Mouse (Mus musculus) adipocyte (in vitro differentiated cells): ENCODE measurements at regions not wholly inside any gene's neighbourhood (a gene's known extent, or its start where the extent isn't known, plus 50 kb on each side); places are given as distances from the start of the nearest gene placed in this dataset.

Source experiments
- DNase-seq: peaks from one replicate; pipeline ENCODE4 v3.0.0-alpha.2; 2016; ENCODE audit warnings: low spot score

DNA sequence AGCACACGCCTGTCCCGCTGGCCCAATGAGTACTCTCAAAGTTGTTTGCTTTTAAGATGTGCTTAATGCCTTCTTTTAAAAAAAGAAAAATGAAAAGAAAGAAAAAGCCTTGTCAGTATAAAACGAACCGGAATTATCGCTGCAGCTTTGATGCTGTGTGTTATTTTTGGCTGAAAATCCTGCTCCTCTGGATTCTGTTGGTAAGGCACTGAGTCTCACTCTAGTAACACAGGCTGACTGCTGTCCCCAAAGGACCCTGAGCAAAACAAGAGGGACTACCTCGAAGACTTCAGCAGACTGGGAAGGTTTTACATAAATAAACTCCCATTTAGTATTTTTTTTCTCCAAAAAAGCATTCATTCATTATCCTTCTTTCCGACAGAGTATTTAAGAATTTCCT, 196.1 kb upstream of the Ppargc1a start:
- DNase-seq: no peak

DNA sequence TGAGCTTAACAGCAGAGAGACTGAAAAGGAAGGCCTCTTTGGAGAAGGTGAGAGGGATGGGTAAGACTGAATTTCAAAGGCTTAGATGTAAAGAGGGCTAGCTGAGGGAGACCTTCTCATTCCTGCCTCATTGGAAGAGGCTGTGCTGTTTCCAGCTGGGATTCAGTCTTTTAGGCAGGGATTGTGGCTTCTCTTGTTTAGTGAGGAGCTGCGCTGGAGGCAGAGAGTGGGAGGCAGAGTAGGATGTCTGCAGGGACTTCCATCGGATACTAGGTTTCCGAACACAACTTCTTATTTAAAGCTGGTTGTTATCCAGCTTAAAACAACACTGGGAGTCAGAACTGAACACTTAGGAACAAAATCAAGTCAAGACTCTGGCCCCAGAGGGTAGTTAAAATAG, 194.8 kb upstream of the Ppargc1a start:
- no peak for DNase-seq

DNA sequence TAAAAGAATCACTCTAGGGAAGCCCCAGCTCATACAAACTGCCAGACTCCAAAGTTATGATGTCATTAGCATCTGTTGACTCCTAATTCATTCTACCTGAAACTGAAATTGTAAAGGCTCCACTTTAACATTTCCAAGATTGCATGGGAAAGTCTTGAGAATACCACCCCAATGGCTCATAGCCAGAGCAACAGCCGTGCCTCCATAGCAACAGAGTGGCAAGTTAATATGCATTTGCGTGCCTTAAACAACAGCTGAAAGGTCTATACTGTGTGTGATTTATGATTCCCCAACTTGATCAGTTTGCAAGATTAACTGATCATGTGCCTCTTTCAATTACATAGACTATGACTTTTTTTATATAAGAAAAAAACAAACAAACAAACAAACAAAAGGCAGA, 190.8 kb upstream of the Ppargc1a start:
- DNase-seq: no peak

DNA sequence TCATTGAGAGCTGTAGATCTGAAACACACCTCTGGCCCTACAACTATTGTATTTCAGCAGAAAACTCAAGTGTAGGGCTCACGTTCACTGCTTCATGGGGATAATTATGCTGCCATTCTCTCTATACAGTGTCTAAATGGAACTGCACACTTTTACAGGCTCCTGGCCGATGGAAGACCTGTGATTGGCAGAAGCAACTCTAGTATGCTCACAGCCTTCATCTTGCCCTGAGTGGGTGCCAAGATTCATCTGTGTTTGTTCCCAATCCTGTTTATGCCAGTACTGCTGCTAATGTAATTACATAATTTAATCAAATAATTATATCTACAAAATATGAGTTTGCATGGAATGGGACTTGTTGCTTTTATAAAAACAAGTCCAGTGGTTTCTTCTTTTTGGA, 190.3 kb upstream of the Ppargc1a start:
- no peak for DNase-seq

DNA sequence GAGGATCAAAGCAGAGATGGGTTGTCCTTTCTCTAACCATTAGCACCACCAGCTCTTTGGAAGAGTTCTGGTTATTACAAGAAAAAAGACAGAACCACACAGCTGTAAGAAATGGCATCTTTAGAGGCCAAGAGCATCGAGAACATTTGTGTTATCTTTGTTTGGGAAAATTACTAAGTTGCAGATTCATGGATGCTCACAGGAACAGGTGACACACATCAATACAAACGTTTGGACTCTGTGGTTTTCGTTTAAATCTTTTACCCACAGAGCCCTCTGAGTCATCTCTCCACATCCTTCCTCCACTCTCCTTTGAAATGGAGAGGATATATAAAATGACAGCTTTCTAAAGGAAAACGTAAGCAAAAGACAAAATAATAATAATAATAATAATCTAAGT, 184.5 kb upstream of the Ppargc1a start:
- no peak for DNase-seq

DNA sequence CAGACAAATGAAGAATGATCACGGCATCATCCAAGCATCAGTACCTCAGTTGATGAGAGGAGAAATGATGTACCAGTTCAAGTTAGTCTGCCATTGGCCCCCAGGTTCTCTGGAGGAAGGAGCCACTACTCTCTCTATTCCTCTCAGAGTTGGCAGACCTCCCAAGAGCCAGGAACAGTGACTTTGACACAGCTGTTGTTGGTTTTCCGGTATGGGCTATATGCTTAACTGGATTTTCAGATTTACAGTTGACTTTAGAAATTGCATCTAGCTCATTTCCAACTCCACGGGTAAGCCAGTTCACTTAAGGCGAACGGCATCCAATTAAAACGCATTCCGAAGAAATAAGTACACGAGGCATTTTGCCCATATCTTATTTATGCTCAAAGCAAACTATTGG, 182.9 kb upstream of the Ppargc1a start:
- no peak for DNase-seq

DNA sequence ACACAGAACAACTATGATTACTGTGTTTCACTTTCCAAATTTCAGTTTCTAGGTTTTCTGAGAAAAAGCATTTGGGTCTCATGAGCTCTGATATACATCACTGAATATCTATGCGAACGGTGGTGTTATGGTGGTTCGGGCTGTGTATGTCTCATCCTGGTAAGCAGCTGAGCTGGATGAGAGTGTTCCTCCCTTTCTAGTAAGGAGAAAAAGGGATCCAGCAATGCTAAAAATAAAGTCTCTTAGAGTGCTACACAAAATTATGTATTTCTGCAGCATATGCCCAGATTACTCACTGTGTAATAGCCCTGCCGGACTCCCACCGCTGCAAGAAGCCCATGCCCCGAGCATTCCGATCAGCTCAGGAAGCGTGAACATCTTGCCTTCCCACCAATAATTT, 173.4 kb upstream of the Ppargc1a start:
- DNase-seq: no peak

DNA sequence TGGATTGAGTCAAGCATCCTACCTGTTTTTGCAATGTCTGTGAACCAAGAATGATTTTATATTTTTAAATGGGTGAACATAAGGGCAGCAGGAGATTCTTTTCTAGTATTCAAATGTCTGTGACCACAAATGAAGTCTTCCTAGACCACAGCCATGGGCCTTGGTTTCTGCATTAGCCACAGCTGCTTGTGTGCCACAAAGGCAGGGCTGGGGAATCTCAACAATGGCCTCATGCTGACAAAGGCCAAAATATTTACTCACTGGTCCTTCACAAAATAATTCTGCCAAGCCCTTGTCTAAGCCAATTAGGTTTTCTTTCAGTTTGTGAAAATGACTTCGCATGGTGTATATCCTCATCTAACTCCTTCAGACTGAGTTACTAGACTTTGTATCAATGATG, 162.7 kb upstream of the Ppargc1a start:
- DNase-seq: no peak

DNA sequence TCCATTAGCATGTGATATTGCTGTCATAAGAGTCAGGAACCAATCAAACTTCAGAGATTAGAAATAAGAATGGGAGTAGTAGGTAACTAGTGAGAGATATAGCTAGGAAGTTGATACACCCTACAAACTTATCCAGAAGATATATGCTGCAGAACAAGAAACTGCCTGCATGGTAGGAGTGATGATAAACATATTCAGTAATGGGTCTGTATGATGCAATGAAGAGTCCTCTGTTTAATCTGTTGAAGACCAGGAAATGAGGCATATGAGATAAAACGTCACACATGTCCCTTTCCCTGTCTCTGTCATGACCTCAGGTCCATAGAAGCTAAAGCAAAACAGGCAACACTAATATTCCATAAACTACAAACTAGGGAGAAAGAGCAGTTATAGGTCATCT, 162.2 kb upstream of the Ppargc1a start:
- DNase-seq: no peak

DNA sequence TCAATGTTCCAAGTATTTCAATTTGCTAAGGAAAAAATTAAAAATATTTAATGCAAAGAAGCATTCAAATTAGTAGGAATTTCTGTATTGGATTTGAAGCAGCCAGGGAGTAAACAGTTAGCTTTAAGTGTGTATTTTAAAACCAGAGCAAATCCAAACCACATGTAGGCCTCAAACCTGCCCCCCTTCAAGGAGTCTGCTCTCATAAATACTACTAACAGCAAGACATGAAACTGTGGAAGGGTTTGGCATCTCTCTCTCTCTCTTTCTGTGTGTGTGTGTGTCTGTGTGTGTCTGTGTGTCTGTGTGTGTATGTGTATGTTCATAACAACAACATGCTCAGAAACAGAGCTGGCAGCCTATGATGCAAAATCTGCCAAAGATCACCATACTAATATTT, 159.2 kb upstream of the Ppargc1a start:
- peak; percentile 16 for DNase-seq

DNA sequence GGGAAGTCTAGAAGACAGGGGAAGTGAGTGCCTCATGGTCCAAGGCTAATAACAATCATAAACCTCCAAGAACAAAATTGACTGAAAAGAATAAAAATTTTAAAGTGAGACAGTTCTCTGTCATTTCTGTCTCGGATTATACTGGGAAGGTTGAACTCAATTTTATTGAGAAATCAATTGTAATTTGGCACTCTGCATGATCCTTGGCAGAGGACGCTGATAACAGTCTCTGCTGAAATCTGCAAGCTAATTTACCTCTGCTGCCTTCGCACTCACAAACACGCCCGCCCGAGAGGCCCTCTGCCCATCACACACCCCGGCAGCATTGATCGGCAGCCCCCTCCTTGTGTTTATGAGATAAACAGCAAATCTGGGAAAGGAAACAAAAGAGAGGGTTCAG, 151.4 kb upstream of the Ppargc1a start:
- peak; percentile 14 for DNase-seq

DNA sequence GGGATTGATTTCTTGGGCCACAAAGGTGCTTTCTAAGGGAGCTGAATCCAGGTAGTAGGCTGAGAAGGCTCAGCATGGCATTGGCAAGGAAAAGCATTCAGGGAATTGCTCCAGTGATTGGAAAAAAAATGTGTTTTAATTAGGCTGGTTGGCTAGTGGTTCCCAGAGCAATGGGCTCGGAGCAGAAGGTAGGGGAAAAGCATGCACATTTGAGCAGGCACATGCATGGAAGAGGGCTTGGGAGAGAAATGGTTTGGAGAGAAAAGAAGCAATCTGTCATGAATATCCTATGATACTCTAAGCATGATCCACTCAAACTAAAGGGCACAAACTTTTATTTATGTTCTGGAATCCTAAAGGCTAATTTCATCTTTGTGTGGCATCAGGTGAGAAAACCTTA, 150.9 kb upstream of the Ppargc1a start:
- no peak for DNase-seq

DNA sequence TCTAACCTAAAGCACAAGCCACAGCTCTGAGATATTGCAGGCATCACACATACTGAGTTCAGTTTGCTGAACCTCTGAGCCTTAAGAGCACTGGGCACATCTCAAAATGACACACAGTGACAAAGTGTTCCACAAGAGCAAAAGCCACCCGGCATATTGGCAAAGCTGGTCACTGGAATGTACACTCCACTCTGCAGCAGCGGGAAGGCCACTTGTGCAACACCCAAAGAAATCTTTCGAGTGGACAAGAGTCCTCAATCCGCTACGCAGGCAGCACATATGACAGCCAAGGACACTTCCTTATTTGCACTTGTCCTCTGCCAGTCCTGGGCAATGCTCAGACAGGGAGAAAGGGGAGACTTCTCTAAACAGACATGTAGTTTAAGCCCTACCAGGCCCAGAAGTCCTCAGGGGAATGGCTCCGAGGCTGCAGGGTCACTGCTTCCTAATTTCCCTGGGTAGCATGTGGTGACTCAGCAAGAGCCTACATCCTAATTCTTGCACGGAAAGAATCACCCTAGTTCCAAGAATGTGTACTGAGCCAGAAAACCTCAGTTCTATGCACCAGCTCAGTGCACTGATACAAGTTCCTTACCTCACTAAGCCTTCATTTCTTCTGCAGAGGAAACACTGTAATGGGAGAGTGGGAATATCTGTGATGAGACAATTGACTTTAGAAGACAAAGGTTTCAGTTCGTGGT, 144.5 kb upstream of the Ppargc1a start:
- DNase-seq: peak; percentile 47

DNA sequence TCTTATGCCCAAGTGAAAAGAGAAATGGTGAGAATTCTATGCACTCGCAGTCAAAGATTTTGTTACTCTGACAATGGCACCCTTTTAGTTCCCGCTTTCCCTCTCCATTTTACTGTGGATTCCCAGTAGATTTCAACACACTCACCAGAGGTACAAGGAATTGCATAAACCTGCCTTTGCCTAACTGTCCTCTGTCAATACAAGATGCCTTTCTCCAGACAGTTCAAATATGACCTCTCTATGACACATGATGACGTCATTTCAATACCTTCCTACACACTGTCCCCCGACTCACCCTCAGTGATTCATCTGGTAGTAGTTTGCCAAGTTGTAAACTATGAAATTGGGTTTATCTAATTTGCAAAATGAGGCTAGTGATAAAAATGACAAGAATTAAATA, 143.1 kb upstream of the Ppargc1a start:
- no peak for DNase-seq

DNA sequence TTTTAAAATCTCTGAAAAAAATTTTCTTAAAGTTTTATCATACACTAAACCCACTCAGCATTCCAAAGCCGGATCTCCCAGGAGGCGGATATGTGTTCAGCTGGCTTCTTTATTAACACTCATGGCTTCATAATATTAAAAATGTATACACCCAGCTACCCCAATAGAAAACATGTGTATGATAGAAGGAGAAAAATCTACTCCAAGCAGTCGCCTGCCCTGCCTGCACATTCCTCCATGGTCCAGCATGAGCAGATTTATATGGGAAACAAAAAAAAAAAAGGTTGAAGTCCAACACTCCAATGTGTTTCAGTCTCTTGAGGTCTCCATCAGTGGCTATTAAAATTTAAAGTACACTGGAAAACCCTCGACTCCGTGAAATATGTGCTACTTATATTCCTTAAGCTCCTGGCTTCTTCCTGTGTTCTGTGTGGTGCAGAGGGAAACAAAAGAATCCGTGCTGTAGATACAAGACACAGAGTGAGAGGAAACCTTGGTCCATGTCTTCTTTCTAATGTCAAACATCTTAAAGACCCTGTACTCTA, 142.0 kb upstream of the Ppargc1a start:
- DNase-seq: no peak

DNA sequence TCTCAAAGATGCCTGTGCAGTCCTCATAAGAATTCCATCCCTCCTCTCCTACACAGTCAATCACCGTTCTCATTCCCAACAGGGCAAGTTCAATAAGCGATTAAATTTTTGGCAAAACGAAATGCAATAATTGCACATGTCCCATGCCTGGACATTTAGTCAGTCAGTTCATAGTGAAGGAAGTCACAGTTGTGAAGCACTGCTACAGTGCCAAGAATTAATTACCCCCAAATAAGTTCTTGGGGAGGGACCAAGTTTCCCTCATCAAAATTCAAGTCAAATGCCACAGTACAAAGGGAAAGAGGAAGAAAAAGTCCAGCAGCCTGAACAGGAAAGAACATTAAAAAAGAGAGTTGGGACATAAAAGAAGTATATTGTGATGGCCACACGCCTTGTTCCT, 112.4 kb upstream of the Ppargc1a start:
- DNase-seq: no peak

DNA sequence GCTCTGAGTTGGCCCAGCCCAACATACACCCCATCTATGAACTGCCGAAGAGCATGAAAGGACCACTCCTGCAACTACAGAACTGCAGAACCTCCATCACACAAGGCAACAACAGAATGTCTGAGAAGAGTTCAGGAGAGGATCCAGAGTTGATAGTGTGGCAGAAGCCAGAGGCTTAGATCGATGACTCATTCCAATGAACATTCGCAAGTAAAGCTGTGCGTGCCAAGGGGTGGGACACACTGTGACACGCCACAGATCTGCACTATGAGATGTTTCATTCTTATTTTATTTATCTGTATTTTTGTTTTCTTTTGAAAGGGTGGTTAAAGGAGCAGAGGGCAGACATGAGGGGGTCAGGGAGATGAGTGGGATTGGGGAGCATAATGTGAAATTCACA, 103.7 kb upstream of the Ppargc1a start:
- DNase-seq: peak; percentile 16

DNA sequence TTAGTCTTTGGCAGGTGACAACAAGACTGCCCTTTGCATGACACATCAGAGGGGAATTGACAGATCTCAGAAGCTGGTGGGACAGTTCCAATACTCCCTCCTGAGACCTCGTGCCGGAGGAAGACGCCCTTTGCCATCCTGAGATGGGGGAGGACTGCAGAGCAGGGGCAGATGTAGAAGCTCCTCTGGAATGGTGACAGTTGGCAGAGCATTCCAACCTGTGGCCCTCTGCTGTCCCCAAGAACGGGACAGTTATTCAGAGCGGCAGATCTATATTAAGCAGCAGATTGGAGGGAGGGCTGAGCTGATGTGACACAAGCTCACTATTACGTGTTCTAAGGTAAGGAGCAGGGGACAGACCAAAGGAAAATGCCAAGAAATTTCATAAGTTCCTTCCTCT, 97.7 kb upstream of the Ppargc1a start:
- no peak for DNase-seq

DNA sequence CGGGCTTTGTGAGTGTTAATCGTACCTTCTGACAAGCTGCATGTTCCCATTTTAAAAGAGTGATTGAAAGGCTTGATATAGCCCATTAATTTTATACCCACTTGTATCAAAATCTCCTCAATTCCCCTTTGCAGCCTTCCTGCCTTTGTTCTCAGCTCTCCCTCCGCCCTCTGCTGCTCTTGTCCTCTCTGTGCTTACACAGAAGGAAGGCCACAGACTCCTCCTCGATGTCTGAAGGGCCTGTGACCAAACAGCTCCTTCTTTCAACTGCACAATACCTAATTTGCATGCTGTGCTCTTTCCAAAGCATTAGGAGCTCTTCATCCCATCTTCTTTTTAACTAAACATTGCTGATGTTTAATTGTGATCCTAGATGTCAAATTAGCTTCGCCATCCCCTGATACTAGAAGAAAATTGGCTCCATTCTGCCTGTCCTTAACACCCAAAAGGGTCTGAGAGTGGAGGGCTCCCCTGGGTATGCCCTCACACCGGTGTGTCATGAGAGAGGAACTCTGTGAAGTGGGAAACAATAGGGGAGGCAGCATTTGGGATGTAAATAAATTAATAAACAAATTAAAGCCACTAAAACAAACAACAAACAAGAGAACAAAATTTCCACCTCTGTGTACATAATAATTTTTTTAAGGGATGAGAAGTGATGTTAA, 90.8 kb upstream of the Ppargc1a start:
- no peak for DNase-seq

DNA sequence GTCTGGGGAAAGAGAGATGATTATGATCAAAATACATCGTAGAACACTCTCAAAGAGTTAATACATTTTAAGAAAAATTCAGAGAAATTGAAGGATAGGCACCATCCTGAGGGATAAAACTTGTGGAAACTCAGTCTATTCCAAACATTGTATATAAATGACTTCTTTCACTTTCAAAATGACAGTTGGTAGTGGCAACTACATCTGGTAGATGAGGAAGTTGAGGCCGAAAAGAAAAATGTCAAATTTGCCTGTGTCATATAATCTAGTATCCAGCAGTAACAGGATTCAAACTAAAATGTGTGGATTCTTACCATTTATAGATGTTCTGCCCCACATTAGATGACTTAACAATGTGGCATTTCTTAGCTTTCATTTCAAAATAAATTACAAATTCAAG, 86.0 kb upstream of the Ppargc1a start:
- no peak for DNase-seq

DNA sequence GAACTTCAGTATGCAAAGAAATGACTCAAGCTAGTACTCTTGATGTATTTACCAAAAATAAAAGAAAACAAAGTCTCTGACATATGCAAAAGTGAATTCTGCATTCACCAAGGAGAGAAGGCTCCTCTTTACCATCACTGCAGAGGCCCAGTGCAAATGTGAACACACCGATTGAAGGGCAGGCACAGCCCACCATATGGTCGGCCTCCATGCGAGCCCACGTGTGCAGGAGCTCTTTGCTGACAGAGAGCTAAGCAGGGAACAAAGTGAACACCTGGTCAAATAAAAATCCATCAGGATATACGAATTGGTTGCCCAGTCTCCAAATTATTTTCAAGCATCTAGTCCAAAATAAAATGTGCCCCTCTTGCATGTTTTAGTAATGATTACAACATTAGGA, 56.9 kb upstream of the Ppargc1a start:
- no peak for DNase-seq
